Mouse (Mus musculus): Measurements from ENCODE around the gene Mrto4.

Gene Mrto4

GRCm38 (mm10) chr4:139338145-139338544 is 14.2 kb downstream of the Mrto4 start:
- DNase-seq: no peak

- DNase-seq: peak; percentile 49
These were observed 15.4 kb downstream of the Mrto4 start for GRCm38 (mm10) chr4:139336822-139337483.

DNA sequence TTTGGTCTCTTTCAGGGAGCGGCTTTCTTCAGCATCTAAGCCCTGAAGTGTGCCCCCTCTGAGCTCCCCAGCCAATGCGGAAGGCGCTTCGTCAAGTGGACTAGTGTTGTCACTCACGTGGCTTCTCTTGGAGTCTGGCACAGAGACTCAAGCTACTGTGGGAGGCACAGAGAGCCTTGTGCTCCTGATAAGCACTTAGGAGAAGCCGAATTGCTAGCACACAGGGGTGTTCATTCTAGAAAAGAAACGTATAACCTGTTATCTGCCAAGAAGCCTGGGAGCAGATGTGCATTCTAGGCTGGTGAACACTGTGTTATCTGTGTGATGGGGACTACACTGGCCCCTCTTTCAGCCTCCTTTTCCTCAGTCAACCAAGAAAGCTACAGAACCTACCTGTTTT is 16.9 kb downstream of the Mrto4 start:
- no peak for DNase-seq

- no peak for DNase-seq
These were observed 17.6 kb downstream of the Mrto4 start for GRCm38 (mm10) chr4:139334631-139335295.

DNA sequence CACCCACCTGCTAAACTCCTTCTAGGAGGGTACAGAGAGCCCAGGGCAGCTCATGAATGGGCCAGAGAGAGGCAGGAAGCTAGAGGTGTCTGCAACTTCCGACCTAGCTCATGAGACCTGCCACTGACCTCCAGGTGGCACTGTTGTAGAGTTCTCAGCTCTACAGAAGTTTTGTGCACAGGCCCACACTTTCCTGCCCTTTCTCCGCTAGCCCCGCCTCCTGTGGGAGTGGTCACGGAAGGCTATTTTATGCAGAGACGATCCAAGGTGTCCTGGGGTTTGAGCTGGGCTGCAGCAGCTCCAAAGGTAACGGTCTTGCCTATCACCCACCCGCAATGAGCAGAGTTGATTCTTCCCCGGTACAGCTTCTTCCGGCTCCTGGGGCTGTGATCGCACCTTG is 21.8 kb downstream of the Mrto4 start:
- no peak for DNase-seq

- no peak for DNase-seq
These were observed 32.6 kb downstream of the Mrto4 start for GRCm38 (mm10) chr4:139319740-139320139.

- no peak for DNase-seq
These were observed 33.9 kb downstream of the Mrto4 start for GRCm38 (mm10) chr4:139318449-139318848.

DNA sequence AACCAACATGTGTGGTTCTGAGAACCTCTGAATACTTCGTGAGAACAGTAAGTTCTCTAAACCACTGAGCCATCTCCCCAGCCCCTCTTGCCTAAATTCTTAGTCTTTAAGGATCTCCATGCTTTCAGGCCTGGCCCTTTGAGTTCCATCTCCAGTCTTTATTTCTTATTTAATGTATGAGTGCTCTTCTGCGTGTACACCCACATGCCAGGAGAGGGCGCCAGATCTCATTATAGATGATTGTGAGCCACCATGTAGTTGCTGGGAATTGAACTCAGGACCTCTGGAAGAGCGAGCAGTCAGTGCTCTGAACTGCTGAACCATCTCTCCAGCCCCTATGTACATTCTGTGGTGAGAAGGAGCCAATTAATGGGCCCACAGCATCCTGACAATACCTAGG is 39.7 kb downstream of the Mrto4 start:
- no peak for DNase-seq

DNA sequence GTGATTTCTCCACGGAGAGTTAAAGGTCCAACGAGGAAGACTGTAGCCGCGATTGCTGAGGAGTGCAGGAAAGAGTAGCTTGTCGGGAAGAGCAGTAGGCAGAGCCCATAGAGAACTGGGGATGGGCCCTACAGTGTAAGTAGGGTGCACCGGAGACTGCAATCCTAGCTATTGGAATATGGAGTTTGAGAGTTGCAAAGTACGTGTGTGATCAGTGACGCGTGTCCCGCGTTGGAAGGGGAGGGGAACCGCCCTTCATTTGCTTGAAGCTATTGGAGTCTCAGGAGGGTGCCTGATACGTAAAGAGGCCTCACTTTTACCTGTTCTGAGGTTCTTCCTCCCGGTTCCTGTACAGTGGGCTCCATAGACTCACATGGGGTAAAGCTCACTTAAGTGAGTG is 40.7 kb downstream of the Mrto4 start:
- peak; percentile 13 for DNase-seq

GRCm38 (mm10) chr4:139310899-139311701 is 41.3 kb downstream of the Mrto4 start:
- DNase-seq: peak; percentile 35

DNA sequence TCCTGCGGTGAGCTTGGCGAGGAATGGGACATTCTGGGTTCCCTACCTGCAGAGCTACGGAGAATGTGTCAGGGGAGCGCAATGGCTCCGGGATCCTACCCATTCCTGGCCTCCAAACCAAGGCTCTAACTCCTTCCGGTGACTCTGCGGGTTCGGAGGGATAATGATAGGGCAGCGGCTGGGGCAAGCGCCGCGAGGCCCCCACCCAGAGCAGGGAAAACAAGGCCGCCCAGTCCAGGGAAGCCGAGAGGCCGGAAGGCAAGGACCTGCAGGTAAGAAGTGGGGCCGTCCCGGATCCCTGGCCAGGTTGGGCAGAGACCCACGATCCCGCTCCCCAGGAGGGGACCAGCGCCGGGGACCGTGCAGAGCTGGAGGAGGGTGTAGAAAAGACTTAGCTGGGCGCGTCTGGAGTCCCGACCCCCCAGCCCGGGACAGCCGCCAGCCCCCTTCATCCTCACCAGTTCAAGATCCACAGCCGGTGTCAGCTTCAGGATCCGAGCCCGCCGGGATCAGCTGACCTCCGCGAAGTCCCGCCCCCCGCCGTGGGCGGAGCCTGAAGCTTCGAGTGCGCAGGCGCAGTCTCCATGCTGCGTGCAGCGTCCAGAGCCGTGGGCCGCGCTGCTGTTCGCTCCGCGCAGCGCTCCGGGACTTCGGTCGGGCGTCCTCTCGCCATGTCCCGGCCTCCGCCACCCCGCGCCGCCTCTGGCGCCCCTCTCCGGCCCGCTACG is 42.0 kb downstream of the Mrto4 start, which contains the start of the genes Pqlc2 and Akr7a5:
Gene Pqlc2, minus strand, starts transcription at position 538 of the 728 bp plus-strand sequence.
Gene Akr7a5, plus strand, starts transcription at position 574 of the 728 bp plus-strand sequence.
- peak; percentile 97 for DNase-seq

DNA sequence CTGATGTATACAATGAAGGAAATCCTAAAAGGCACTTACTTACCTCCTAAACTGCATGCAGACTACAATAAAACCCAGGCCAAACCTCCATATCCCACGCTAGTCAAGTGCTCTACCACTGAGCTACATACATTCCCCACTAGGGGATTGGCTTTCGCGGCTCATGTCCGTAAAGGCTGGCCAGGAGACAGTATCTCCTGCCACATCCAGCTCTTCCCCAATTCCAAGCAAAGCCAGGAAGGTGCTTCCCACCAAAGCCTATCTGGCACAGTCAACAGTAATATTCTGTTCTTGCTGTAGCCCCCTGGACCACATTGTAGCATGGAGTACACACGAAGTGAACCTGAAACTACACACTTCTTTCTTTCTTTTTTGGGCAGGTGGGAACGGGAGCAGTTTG is 42.7 kb downstream of the Mrto4 start:
- DNase-seq: peak; percentile 38

GRCm38 (mm10) chr4:139307916-139308315 is 44.5 kb downstream of the Mrto4 start:
- peak; percentile 17 for DNase-seq

DNA sequence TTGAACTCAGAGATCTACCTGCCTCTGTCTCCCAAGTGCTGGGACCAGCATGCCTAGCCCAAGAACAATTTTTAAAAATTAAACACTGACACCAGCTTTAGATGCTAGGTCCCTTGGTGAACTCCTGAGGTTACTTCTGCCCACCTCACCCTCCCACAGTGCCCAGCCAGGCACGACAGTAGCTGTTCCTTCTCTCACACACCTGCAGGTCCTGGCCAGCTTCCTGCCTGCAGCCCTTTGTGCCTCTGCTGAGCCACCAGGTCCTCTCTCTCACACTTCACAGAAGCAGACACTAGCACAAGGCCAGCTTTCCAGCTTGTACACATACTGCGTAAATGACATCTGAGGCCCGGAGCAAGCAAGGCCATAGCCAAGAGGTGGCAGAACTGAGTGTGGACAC is 46.9 kb downstream of the Mrto4 start:
- no peak for DNase-seq

DNA sequence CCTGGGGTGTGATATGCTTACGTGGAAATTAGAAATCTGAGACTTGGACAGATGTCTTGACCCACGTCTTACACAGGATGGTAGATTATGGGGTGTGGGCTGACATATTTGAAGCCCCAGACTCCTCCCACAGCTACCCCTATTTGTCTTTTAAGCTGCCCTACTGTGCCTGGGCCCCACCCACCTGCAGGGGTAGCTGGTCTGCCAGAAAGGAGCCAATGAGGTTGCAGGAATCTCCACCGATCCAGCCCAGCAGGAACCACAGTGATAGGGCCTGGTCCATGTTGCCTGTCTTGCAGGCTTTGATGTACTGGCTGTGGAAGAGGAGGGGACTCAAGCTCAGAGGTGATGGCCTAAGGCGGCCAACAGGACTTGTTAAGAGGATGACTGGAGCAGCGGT is 50.1 kb downstream of the Mrto4 start:
- peak; percentile 30 for DNase-seq

- DNase-seq: no peak
These were observed 50.6 kb downstream of the Mrto4 start for GRCm38 (mm10) chr4:139301780-139302179.

- DNase-seq: peak; percentile 55
These were observed 53.6 kb downstream of the Mrto4 start for GRCm38 (mm10) chr4:139298671-139299366.

- DNase-seq: peak; percentile 98
These were observed 54.8 kb downstream of the Mrto4 start for GRCm38 (mm10) chr4:139297566-139297965.

Measured in cerebellum, adult 9-11 months (tissue).